Mouse (Mus musculus) heart, postnatal 0 days (tissue): ENCODE results near the gene Synpo2l.

ENCODE experiments used
- CTCF ChIP-seq: IDR thresholded peaks from 2 replicates; pipeline ENCODE4 v1.5.1; 2016; ENCODE audit warnings: antibody characterized with exemption, control low read depth, low read depth
- EP300 ChIP-seq: IDR thresholded peaks from 2 replicates; pipeline ENCODE4 v1.6.1; 2016; ENCODE audit warnings: antibody characterized with exemption, low read depth

DNA sequence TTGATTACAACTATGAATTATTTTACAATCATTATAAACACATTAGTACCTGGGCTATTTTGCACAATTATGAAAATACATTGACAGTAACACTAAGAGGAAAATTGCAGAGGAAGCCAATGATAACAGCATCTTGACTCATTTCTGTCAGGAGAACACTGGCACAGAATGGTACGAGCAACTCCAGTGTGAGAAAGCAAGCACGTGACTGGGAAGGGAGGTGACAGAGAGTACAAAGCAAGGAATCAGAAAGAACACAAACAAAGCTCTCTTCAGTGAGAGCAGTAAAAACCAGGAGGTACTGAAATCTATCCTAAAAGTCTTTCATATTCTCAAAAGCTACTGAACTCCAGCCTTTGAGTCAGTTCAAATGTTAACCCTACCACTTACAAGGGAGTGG, 51.7 kb downstream of the Synpo2l start:
- TF ChIP-seq CTCF (no peak), EP300 (no peak)
